Mouse (Mus musculus) brain, embryonic 14.5 days (tissue): Measurements from ENCODE around the gene Dusp5. TPM values are rescaled to one million over a fixed set of nuclear protein-coding genes. Genes with fewer than 3 reads are reported as not detected.

Experiments
- DNase-seq: peaks from one replicate; pipeline ENCODE4 v3.0.0-alpha.2; 2011; ENCODE audit warnings: low read depth
- CTCF ChIP-seq: fragments of 200-500 bp; IDR thresholded peaks from 2 replicates; pipeline ENCODE4 v1.5.1; 2012; ENCODE audit warnings: inconsistent platforms, mild to moderate bottlenecking, moderate library complexity, borderline replicate concordance; ENCODE audit not compliant: insufficient read depth, insufficient read length; ENCODE audit errors: extremely low read depth
- POLR2A ChIP-seq: fragments of 200-500 bp; IDR thresholded peaks from 2 replicates; pipeline ENCODE4 v1.6.1; 2012; ENCODE audit warnings: mild to moderate bottlenecking, inconsistent platforms, borderline replicate concordance; ENCODE audit not compliant: poor library complexity, insufficient read depth, insufficient read length, severe bottlenecking; ENCODE audit errors: extremely low read depth
- polyA plus RNA-seq: library from polyadenylated mRNA; depleted of rRNA; stranded (reverse); fragments of >200 nt; gene quantifications from 2 replicates; pipeline ENCODE4 v1.2.3, GENCODE M21; 2012

The Dusp5 gene
- polyA plus RNA-seq, 1 experiment, result 2.5 TPM

DNA sequence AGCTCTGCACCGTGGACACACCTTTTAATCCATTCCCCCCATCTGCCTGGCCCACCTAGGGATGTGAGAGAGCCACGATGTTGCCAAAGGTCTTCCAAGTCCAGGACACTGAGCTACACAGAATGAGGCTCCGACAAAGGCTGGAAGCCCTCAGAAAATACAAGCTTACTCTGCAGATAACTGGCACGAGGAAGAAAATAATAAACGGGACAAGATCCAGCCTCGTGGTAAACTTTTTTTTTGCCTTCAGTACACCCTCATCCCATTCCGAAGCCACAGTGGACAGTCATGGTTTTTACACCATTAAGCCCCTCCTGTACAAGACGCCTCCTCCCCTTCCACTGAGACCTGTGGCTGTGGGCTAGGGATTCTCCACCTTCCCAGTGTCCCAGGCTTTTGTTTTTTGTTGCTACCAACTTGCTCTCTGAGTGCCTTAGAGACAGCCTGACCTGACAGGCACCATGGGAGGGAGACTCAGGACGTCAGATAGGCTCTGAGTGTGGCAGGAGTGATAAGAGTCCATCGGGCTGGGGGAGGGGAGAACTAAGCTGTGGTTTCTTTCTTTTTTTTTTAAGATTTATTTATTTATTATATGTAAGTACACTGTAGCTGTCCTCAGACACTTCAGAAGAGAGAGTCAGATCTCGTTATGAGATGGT, 7.6 kb upstream of the Dusp5 start:
- no peak for DNase-seq
- TF ChIP-seq POLR2A, result no peak
- TF ChIP-seq CTCF, result no peak

- no peak for TF ChIP-seq POLR2A
- no peak for TF ChIP-seq CTCF
- peak; percentile 26 for DNase-seq
Measured at GRCm38 (mm10) chr19:53527480-53527879, 1.4 kb upstream of the Dusp5 start.

- DNase-seq, result peak; percentile 47
- TF ChIP-seq POLR2A, result no peak
- no peak for TF ChIP-seq CTCF
Measured at GRCm38 (mm10) chr19:53528131-53528621, 733 bp upstream of the Dusp5 start.

DNA sequence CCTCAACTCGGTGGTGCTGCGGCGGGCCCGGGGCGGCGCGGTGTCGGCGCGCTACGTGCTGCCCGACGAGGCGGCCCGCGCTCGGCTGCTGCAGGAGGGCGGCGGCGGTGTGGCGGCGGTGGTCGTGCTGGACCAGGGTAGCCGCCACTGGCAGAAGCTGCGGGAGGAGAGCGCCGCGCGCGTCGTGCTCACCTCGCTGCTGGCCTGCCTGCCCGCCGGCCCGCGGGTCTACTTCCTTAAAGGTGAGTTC, 471 bp downstream of the Dusp5 start:
- TF ChIP-seq CTCF, result no peak
- no peak for TF ChIP-seq POLR2A
- DNase-seq, result no peak

DNA sequence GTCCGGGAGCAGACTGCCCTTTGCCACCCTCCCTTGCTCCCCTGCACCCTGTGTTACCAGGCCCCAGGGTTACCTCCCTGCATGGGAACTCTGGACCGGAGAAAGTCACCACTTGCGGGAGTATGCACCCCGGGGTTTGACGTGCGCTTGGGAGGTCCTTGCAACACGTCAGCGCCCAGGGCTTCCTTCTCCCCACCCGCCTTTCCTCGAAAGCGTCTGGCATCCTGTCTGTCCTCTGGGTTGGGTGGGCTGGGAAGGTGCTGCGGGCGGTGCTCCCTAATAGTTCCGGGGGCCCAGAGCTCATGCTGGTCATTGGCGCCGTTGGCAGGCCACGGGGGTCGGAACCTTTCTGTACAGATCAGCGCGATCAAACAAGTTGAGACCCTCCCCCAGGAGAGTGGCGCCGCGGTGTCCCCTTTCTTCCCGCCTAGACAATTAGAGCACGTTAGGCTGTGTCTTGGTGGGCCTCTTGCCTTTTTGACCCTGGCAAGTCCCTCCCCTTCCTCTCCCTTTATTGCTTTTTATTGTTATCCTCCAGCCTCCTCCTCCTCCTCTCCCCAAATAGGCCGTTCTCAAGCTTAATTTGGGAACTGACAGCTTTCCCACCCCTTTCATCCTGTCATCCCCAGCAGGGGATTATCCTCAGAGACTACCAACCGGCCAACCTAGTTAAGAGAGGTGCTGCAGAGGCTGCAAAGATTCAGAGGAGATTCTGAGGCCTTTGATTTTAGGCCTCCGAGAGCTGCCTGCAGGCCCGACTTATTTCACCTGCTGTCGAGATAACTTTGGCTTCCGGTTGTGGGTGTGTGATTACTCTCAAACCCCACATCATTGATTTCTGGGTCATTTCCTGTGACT, 1.0 kb downstream of the Dusp5 start:
- DNase-seq, result no peak
- TF ChIP-seq CTCF, result no peak
- no peak for TF ChIP-seq POLR2A

DNA sequence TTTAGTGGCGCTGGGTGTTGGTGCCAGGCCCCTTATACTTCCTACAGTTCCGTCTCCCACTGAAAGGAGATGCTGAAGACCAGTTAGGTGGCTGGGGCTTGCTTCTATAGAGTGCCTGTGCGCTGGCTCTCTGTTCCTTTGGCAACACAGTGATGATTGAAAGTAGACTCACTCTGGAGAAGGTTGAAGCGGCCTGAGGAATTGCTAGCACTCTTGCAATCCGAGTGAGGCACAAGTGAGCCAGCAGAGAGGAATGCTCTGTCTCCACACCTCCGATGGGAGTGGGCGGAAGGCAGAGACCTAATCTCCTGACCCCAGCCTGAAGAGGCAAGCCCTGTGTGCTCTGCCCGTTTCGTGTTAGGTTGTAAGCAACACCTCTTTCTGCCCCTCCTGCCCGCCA, 2.5 kb downstream of the Dusp5 start:
- TF ChIP-seq POLR2A (no peak), CTCF (no peak)
- no peak for DNase-seq

GRCm38 (mm10) chr19:53532021-53532420, 3.1 kb downstream of the Dusp5 start:
- DNase-seq, result no peak
- no peak for TF ChIP-seq POLR2A

DNA sequence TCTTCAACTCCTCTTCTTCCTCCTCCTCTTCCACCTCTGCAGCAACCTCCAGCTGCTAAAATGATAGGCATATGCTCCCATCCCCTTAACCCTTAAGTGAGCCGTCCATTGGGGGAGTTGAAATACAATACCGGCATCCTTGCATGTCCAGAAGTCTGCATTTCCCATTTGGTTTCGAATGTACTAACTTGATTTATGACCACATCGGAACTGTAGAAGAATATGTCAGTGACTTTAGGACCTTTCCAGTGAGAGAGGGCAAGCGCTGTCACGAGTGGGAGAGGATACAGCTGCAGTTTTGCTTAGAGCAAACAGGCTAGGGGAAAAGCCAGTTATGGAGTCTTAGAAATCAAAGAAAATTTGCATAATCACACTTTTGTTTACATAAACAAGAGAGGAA, 3.8 kb downstream of the Dusp5 start:
- no peak for TF ChIP-seq POLR2A
- TF ChIP-seq CTCF, result no peak

DNA sequence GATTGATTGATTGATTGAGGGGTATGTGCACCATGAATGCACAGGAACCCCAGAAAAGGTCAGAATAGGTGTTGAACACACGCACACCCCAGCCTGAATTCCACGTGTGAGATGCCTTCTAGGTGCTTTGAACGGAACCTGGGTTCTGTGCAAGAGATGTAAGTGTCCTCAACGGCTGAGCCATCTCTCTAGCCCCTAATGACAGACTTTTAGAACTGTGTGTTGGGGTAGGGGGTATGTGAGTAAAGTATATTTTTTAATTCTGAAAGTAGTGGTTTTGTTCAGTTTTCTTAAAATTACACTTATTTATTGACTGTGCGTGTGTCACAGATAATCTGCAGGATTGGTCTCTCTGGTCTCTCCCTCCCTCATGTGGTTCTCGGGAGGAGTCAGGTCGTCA, 4.3 kb downstream of the Dusp5 start:
- no peak for DNase-seq
- TF ChIP-seq CTCF (no peak), POLR2A (no peak)

More for the DNA sequence above, 3.8 kb downstream of the Dusp5 start:
- DNase-seq, result no peak

- TF ChIP-seq CTCF, result no peak
- no peak for TF ChIP-seq POLR2A
- no peak for DNase-seq
Measured at GRCm38 (mm10) chr19:53533810-53534601, 5.1 kb downstream of the Dusp5 start.

- no peak for TF ChIP-seq POLR2A
- TF ChIP-seq CTCF, result no peak
- peak; percentile 51 for DNase-seq
Measured at GRCm38 (mm10) chr19:53534757-53535410, 6.0 kb downstream of the Dusp5 start.

GRCm38 (mm10) chr19:53535421-53535820, 6.5 kb downstream of the Dusp5 start:
- no peak for DNase-seq
- TF ChIP-seq POLR2A (no peak), CTCF (no peak)
